Mouse (Mus musculus): ENCODE measurements at regions not wholly inside any gene's neighbourhood (a gene's known extent, or its start where the extent isn't known, plus 50 kb on each side); places are given as distances from the start of the nearest gene placed in this dataset. TPM values are rescaled to one million over a fixed set of nuclear protein-coding genes. Genes with fewer than 3 reads are reported as not detected.

- H3K4me3 ChIP-seq = no peak overlapping the region
- no peak overlapping the region for H3K27ac ChIP-seq
- no peak overlapping the region for H3K9ac ChIP-seq
- H3K4me1 ChIP-seq = no peaks in the 10 kb centered on the region
- H3K9me3 ChIP-seq = no peaks in the 10 kb centered on the region
- no peak for ATAC-seq (ENCODE audit: low FRiP score, low read depth)
- H3K27me3 ChIP-seq = peaks cover 4% of the 10 kb centered on the region; the same call in 1 of the 2 replicates
- WGBS = 77% methylated on average over 12 of the region's 12 CpGs
- H3K4me2 ChIP-seq (replicated peaks) = no peak overlapping the region
- no peaks in the 10 kb centered on the region for H3K36me3 ChIP-seq
These were observed 74.4 kb upstream of the Pitrm1 start for GRCm38 (mm10) chr13:6473401-6474190.

GRCm38 (mm10) chr13:6479667-6480066, 68.3 kb upstream of the Pitrm1 start:
- Histone ChIP-seq H3K4me1 (no peaks in the 10 kb centered on the region), H3K4me3 (no peak overlapping the region), H3K27me3 (no peaks in the 10 kb centered on the region), H3K27ac (no peak overlapping the region), H3K9me3 (no peaks in the 10 kb centered on the region), H3K9ac (no peak overlapping the region), H3K36me3 (no peaks in the 10 kb centered on the region), H3K4me2 (replicated peaks) (no peak overlapping the region)
- ATAC-seq (ENCODE audit: low FRiP score, low read depth) = no peak
- 71% methylated on average over 6 of the region's 6 CpGs for WGBS

GRCm38 (mm10) chr13:6484418-6484817, 63.5 kb upstream of the Pitrm1 start:
- H3K27ac ChIP-seq = no peak overlapping the region
- H3K4me3 ChIP-seq = no peak overlapping the region
- H3K4me1 ChIP-seq = no peaks in the 10 kb centered on the region
- H3K36me3 ChIP-seq = no peaks in the 10 kb centered on the region
- H3K4me2 ChIP-seq (replicated peaks) = no peak overlapping the region
- no peaks in the 10 kb centered on the region for H3K27me3 ChIP-seq
- no peaks in the 10 kb centered on the region for H3K9me3 ChIP-seq
- no peak for ATAC-seq (ENCODE audit: low FRiP score, low read depth)
- no peak overlapping the region for H3K9ac ChIP-seq

- no peaks in the 10 kb centered on the region for H3K27me3 ChIP-seq
- ATAC-seq (ENCODE audit: low FRiP score, low read depth) = no peak
- H3K9ac ChIP-seq = no peak overlapping the region
- H3K4me3 ChIP-seq = no peak overlapping the region
- 82% methylated on average over 3 of the region's 3 CpGs for WGBS
- no peak overlapping the region for H3K4me2 ChIP-seq (replicated peaks)
- no peaks in the 10 kb centered on the region for H3K4me1 ChIP-seq
- no peaks in the 10 kb centered on the region for H3K9me3 ChIP-seq
- H3K36me3 ChIP-seq = no peaks in the 10 kb centered on the region
- H3K27ac ChIP-seq = no peak overlapping the region
These were observed 60.1 kb upstream of the Pitrm1 start for GRCm38 (mm10) chr13:6487837-6488236.

GRCm38 (mm10) chr13:6492916-6493619, 54.9 kb upstream of the Pitrm1 start:
- Histone ChIP-seq H3K9me3 (no peaks in the 10 kb centered on the region), H3K9ac (no peak overlapping the region), H3K4me3 (no peak overlapping the region), H3K27ac (no peak overlapping the region), H3K36me3 (no peaks in the 10 kb centered on the region), H3K27me3 (no peaks in the 10 kb centered on the region), H3K4me1 (no peaks in the 10 kb centered on the region), H3K4me2 (replicated peaks) (no peak overlapping the region)
- WGBS = 70% methylated on average over 5 of the region's 5 CpGs
- no peak for ATAC-seq (ENCODE audit: low FRiP score, low read depth)

Small RNA genes lying in the stretch of these regions (microRNA-seq; reads per million reads assigned to microRNA genes)
- not detected for gene Gm26259

All from limb, embryonic 13.5 days (tissue).